Mouse (Mus musculus) megakaryocyte, embryonic 14.5 days (primary cell): ENCODE results near the gene AC161166.1.

Experiments
- FLI1 ChIP-seq: IDR thresholded peaks from 2 replicates; pipeline ENCODE4 v1.6.1; 2012; ENCODE audit warnings: low read length, inconsistent platforms, mixed read lengths
- GATA1 ChIP-seq: IDR thresholded peaks from 3 replicates; pipeline ENCODE4 v1.6.1; 2012; ENCODE audit warnings: mixed read lengths, low read length, inconsistent platforms, borderline replicate concordance

DNA sequence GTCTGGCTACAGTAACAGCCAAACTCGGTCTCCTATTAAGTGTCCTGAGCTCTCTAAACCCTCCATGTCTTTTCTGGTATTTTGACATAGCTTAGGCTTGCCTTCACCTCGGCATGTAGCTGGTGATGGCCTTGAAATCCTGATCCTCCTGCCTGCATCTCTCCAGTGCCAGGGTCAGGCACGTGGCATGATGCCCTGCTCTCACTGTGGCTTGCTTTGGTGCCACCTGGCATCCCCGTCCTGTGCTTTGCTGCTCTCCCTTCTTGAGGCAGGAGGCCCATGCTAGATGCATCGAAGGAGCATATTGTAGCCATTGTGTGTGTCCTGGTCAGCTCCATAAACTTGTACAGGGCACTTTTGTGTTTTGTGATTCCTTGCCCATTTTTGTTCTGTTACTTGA is 25.3 kb upstream of the AC161166.1 start:
- no peak for TF ChIP-seq FLI1
- no peak for TF ChIP-seq GATA1
